Mouse (Mus musculus): Measurements from ENCODE around the gene Xirp1. TPM values are rescaled to one million over a fixed set of nuclear protein-coding genes. Genes with fewer than 3 reads are reported as not detected.

Xirp1 gene
- polyA plus RNA-seq, 1 experiment = not detected

GRCm38 (mm10) chr9:119991310-119991709, 32.1 kb downstream of the Xirp1 start:
- H3K27ac ChIP-seq (ENCODE audit: insufficient read depth, low read depth, low read length) = no peak overlapping the region
- no peak for TF ChIP-seq CTCF (IDR thresholded peaks at IDR 0.05; ENCODE audit: extremely low read depth, insufficient read length, insufficient replicate concordance, low read depth, low read length)
- TF ChIP-seq POLR2A (IDR thresholded peaks at IDR 0.05; ENCODE audit: low read depth, low read length) = no peak
- WGBS = 61% methylated on average over 5 of the region's 5 CpGs

DNA sequence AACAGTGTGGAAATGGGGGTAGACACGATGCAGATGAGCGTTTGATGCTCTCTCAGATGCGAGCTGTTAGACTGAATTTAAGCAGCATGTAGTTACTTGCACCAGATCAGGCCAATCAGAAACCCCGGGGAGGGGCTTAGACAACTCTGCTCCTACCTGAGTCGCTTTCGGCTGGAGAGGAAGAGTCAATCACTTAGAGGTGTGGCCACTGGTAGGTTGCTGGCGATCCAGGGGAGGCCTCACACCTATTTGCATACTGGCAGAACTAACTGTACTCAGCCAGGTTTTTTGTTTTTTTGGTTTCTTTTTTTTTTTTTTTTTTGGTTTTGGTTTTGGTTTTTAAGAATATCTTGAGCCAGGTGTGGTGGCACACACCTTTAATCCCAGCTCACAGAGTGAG, 35.1 kb downstream of the Xirp1 start:
- Histone ChIP-seq H3K4me3 (ENCODE audit: low read depth, low read length) (no peak overlapping the region), H3K4me1 (ENCODE audit: control insufficient read depth, insufficient read depth, insufficient read length, low read length) (peaks cover 6% of the 10 kb centered on the region), H3K27ac (ENCODE audit: insufficient read depth, low read depth, low read length) (no peak overlapping the region), H3K36me3 (ENCODE audit: control insufficient read depth, insufficient read depth, low read length) (no peaks in the 10 kb centered on the region), H3K27me3 (ENCODE audit: control insufficient read depth, insufficient read depth, low read length) (peaks cover 7% of the 10 kb centered on the region; the same call in 1 of the 2 replicates)
- 37% methylated on average over 7 of the region's 7 CpGs for WGBS
- TF ChIP-seq CTCF (IDR thresholded peaks at IDR 0.05; ENCODE audit: extremely low read depth, insufficient read length, insufficient replicate concordance, low read depth, low read length) (no peak), POLR2A (IDR thresholded peaks at IDR 0.05; ENCODE audit: low read depth, low read length) (no peak)

More at GRCm38 (mm10) chr9:119991310-119991709, 32.1 kb downstream of the Xirp1 start:
- peaks cover 7% of the 10 kb centered on the region; the same call in 1 of the 2 replicates for H3K27me3 ChIP-seq (ENCODE audit: control insufficient read depth, insufficient read depth, low read length)
- no peak overlapping the region for H3K4me3 ChIP-seq (ENCODE audit: low read depth, low read length)
- H3K36me3 ChIP-seq (ENCODE audit: control insufficient read depth, insufficient read depth, low read length) = no peaks in the 10 kb centered on the region
- no peaks in the 10 kb centered on the region for H3K4me1 ChIP-seq (ENCODE audit: control insufficient read depth, insufficient read depth, insufficient read length, low read length)

DNA sequence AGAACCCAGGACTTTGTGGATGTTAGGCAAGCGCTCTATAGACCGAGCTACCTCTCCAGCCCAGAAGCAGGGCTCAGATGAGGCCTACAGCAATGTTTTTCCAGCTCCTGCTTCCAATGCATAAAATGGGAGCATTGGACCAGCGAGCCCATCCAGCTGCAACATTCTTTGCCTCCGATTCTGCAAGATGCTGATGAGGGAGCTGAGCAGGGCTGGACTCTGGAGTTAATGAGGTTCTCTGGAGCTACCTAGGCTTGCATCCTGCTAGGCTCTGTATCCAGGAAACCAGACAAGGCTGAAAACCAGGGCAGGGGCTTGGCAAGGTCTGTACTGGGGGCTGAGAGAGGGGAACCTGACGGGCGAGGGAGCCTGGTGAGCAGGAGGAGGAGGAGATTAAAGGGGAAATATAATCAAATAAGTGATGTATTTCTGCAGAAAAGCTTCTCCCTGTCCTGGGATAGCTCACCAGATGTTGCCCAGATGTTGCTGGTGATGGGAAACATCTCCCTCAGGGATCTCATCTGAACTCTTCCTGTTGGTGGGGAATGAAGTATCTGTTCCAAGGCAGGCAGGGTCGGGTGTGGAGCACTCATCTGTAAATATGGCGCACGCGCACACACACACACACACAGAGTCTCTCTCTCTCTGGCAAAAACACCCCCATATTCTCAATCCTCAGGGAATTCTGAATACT, 37.4 kb downstream of the Xirp1 start:
- WGBS = 81% methylated on average over 10 of the region's 10 CpGs
- Histone ChIP-seq H3K27me3 (ENCODE audit: control insufficient read depth, insufficient read depth, low read length) (no peaks in the 10 kb centered on the region), H3K36me3 (ENCODE audit: control insufficient read depth, insufficient read depth, low read length) (no peaks in the 10 kb centered on the region), H3K27ac (ENCODE audit: insufficient read depth, low read depth, low read length) (no peak overlapping the region), H3K4me3 (ENCODE audit: low read depth, low read length) (no peak overlapping the region), H3K4me1 (ENCODE audit: control insufficient read depth, insufficient read depth, insufficient read length, low read length) (peaks cover 23% of the 10 kb centered on the region)
- TF ChIP-seq CTCF (IDR thresholded peaks at IDR 0.05; ENCODE audit: extremely low read depth, insufficient read length, insufficient replicate concordance, low read depth, low read length) = no peak
- no peak for TF ChIP-seq POLR2A (IDR thresholded peaks at IDR 0.05; ENCODE audit: low read depth, low read length)

- 38% methylated on average over 14 of the region's 14 CpGs for WGBS
- Histone ChIP-seq H3K4me3 (ENCODE audit: low read depth, low read length) (peak within 1 kb of the TSS; percentile 99), H3K27me3 (ENCODE audit: control insufficient read depth, insufficient read depth, low read length) (no peaks in the 10 kb centered on the region), H3K36me3 (ENCODE audit: control insufficient read depth, insufficient read depth, low read length) (no peaks in the 10 kb centered on the region), H3K4me1 (ENCODE audit: control insufficient read depth, insufficient read depth, insufficient read length, low read length) (peaks cover 29% of the 10 kb centered on the region), H3K27ac (ENCODE audit: insufficient read depth, low read depth, low read length) (peak within 1 kb of the TSS; percentile 95)
- TF ChIP-seq POLR2A (IDR thresholded peaks at IDR 0.05; ENCODE audit: low read depth, low read length) (no peak), CTCF (IDR thresholded peaks at IDR 0.05; ENCODE audit: extremely low read depth, insufficient read length, insufficient replicate concordance, low read depth, low read length) (no peak)
Measured at GRCm38 (mm10) chr9:119984536-119985011, 38.8 kb downstream of the Xirp1 start, which contains the start of gene Csrnp1. Csrnp1 (minus strand) TSS chr9:119984658.

- Histone ChIP-seq H3K4me1 (ENCODE audit: control insufficient read depth, insufficient read depth, insufficient read length, low read length) (peaks cover 29% of the 10 kb centered on the region), H3K4me3 (ENCODE audit: low read depth, low read length) (peak overlapping the region; percentile 99), H3K36me3 (ENCODE audit: control insufficient read depth, insufficient read depth, low read length) (no peaks in the 10 kb centered on the region), H3K27me3 (ENCODE audit: control insufficient read depth, insufficient read depth, low read length) (no peaks in the 10 kb centered on the region), H3K27ac (ENCODE audit: insufficient read depth, low read depth, low read length) (peak overlapping the region; percentile 95)
- WGBS = 3% methylated on average over 78 of the region's 79 CpGs
- TF ChIP-seq POLR2A (IDR thresholded peaks at IDR 0.05; ENCODE audit: low read depth, low read length) (peak; percentile 94), CTCF (IDR thresholded peaks at IDR 0.05; ENCODE audit: extremely low read depth, insufficient read length, insufficient replicate concordance, low read depth, low read length) (no peak)
Measured at GRCm38 (mm10) chr9:119983585-119984535, 39.5 kb downstream of the Xirp1 start.

DNA sequence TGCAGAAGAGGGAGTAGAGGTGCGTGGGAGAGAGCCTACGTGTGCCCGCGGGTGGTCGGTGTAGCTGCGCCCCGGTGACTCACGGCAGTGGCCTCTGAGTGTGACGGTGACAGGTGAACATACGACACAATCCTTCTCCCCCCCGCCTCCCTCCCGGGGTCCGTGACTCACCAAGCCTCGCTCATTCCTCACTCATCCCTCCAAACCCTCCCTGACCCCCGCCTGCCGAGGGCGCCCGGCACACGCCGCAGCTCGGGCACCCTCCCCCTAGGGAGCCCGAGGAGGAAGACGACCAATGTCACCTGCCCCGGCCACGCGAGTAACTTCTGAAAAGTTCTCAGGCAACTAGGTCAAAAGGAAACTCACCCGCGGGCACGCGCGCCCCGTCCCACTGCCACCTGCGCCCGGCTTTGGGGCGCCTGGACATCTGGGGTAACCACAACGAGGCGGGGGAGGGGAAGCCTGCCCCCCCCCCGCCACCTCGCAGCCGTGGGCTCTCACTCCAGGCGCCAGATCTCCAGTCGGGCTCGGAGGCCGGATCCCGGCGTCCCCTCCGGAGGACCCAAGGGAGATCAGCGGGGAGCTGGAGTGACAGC, 40.3 kb downstream of the Xirp1 start:
- Histone ChIP-seq H3K36me3 (ENCODE audit: control insufficient read depth, insufficient read depth, low read length) (no peaks in the 10 kb centered on the region), H3K4me1 (ENCODE audit: control insufficient read depth, insufficient read depth, insufficient read length, low read length) (peaks cover 29% of the 10 kb centered on the region), H3K4me3 (ENCODE audit: low read depth, low read length) (peak overlapping the region; percentile 99), H3K27ac (ENCODE audit: insufficient read depth, low read depth, low read length) (peak overlapping the region; percentile 95), H3K27me3 (ENCODE audit: control insufficient read depth, insufficient read depth, low read length) (no peaks in the 10 kb centered on the region)
- WGBS = under 1% methylated on average over 48 of the region's 48 CpGs
- no peak for TF ChIP-seq POLR2A (IDR thresholded peaks at IDR 0.05; ENCODE audit: low read depth, low read length)
- no peak for TF ChIP-seq CTCF (IDR thresholded peaks at IDR 0.05; ENCODE audit: extremely low read depth, insufficient read length, insufficient replicate concordance, low read depth, low read length)
